Mouse (Mus musculus) heart, adult 18-20 months (tissue): ENCODE measurements around the gene Ptprk. TPM values are rescaled to one million over a fixed set of nuclear protein-coding genes. Genes with fewer than 3 reads are reported as not detected.

Experiments
- microRNA-seq, 2 experiments: library from miRNA; unstranded; fragments of <30 nt; microRNA quantifications; one replicate each; pipeline ENCODE4 v1.2.0; 2022
- total RNA-seq, 2 experiments: library from RNA; stranded (reverse); gene quantifications; 2 replicates each; pipeline ENCODE4 v1.2.3; 2021

The Ptprk gene
- total RNA-seq, 2 experiments from 2014 or later, result 17.3 to 21.1 TPM

Small RNAs within 50 kb of the gene (microRNA-seq; reads per million reads assigned to microRNA genes)
- gene Gm22370, result 0 reads per million in 2 experiments
